Mouse (Mus musculus): ENCODE results near the gene Hyal2. TPM values are rescaled to one million over a fixed set of nuclear protein-coding genes. Genes with fewer than 3 reads are reported as not detected.
"Not testable (repeated sequence)": the region's sequence is repeated elsewhere in the genome, so short reads cannot be mapped to it uniquely, and the experiment has no call there.

Gene Hyal2
- polyA plus RNA-seq, 1 experiment from 2014 or later = 93.6 TPM

GRCm38 (mm10) chr9:107573774-107574173 is 6.0 kb downstream of the Hyal2 start:
- H3K4me2 ChIP-seq (replicated peaks); H3K27me3 ChIP-seq (replicated peaks); H3K27ac ChIP-seq; H3K9ac ChIP-seq; H3K9me3 ChIP-seq; ATAC-seq (ENCODE audit: low FRiP score, low read depth); H3K4me3 ChIP-seq: not testable (repeated sequence)
- H3K36me3 ChIP-seq = peaks cover 46% of the 10 kb centered on the region
- H3K4me1 ChIP-seq = peaks cover 47% of the 10 kb centered on the region
- 82% methylated on average over 6 of the region's 6 CpGs for WGBS

- Histone ChIP-seq H3K27me3 (replicated peaks) (no peaks in the 10 kb centered on the region), H3K9me3 (no peaks in the 10 kb centered on the region), H3K4me3 (no peak overlapping the region), H3K4me1 (peaks cover 44% of the 10 kb centered on the region), H3K27ac (no peak overlapping the region), H3K4me2 (replicated peaks) (no peak overlapping the region), H3K36me3 (peaks cover 40% of the 10 kb centered on the region), H3K9ac (no peak overlapping the region)
- ATAC-seq (ENCODE audit: low FRiP score, low read depth) = no peak
- 90% methylated on average over 14 of the region's 14 CpGs for WGBS
Observed at GRCm38 (mm10) chr9:107575579-107576356, 8.0 kb downstream of the Hyal2 start.

DNA sequence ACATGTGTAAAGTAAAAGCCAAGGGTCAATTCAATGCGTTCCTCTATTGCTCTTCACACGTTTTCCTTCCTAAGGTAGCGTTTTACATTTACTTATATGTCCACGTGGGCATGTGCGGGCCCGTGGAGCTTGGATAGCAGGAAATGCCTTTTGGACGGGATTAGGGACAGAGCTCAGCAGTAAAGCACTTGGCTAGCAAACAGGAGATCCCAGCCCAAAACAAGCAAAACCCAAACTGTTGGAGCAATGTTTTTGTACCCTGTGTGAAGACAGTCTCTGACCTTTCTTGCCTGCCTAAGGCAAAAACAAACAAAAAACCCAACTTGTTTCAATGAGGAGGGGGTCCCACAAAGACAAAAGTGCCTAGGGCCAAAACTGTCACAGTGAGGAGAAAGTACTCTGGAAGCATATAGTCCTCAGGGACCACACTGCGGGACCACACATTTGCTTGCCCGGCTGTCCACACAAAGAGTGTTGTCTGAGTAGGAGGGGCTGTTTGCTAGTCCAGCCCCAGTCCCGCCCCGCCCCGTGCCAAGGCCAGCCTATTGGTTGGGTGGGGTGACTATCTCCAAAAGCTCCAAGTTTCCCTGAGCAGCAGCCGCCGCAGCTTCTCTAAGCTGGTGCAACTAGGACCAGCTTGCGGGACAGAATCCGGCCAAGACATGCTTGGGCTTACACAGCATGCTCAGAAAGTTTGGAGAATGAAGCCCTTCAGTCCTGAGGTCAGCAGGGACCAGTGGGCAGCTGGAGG is 8.8 kb downstream of the Hyal2 start, which contains the start of gene Hyal1:
Gene Hyal1, plus strand, starts transcription at position 571 of the 751 bp plus-strand sequence.
- H3K4me1 ChIP-seq = peaks cover 42% of the 10 kb centered on the region
- no peak within 1 kb of the TSS for H3K27ac ChIP-seq
- H3K27me3 ChIP-seq (replicated peaks) = no peaks in the 10 kb centered on the region
- peak within 1 kb of the TSS; percentile 16 for H3K4me3 ChIP-seq
- H3K9me3 ChIP-seq = no peaks in the 10 kb centered on the region
- peak within 1 kb of the TSS; percentile 34; the same call in 1 of the 2 replicates for H3K9ac ChIP-seq
- WGBS = 29% methylated on average over 16 of the region's 16 CpGs
- H3K4me2 ChIP-seq (replicated peaks) = peak within 1 kb of the TSS; percentile 54
- peak; percentile 51; the same call in 1 of the 2 replicates for ATAC-seq (ENCODE audit: low FRiP score, low read depth)
- H3K36me3 ChIP-seq = peaks cover 32% of the 10 kb centered on the region

GRCm38 (mm10) chr9:107577871-107578270 is 10.1 kb downstream of the Hyal2 start:
- H3K4me1 ChIP-seq = peaks cover 43% of the 10 kb centered on the region

GRCm38 (mm10) chr9:107578587-107578986 is 10.8 kb downstream of the Hyal2 start, which contains the start of gene Naa80:
Gene Naa80, plus strand, starts transcription at chr9:107578887.
- Histone ChIP-seq H3K36me3 (peaks cover 21% of the 10 kb centered on the region), H3K9me3 (no peaks in the 10 kb centered on the region), H3K4me3 (no peak within 1 kb of the TSS), H3K4me1 (peaks cover 43% of the 10 kb centered on the region), H3K4me2 (replicated peaks) (peak within 1 kb of the TSS; percentile 95; the same call in 1 of the 2 replicates), H3K27ac (no peak within 1 kb of the TSS), H3K9ac (0 out of 2 replicates have a peak within 1 kb of the TSS, but pooled peaks have one; percentile 8), H3K27me3 (replicated peaks) (no peaks in the 10 kb centered on the region)
- WGBS = 81% methylated on average over 3 of the region's 3 CpGs
- no peak for ATAC-seq (ENCODE audit: low FRiP score, low read depth)

More at GRCm38 (mm10) chr9:107577871-107578270, 10.1 kb downstream of the Hyal2 start:
- H3K9me3 ChIP-seq = no peaks in the 10 kb centered on the region
- 0 out of 2 replicates have a peak overlapping the region, but pooled peaks have one; percentile 54 for H3K4me2 ChIP-seq (replicated peaks)
- H3K36me3 ChIP-seq = peaks cover 22% of the 10 kb centered on the region
- 0 out of 2 replicates have a peak overlapping the region, but pooled peaks have one; percentile 8 for H3K9ac ChIP-seq
- no peak for ATAC-seq (ENCODE audit: low FRiP score, low read depth)
- H3K27me3 ChIP-seq (replicated peaks) = no peaks in the 10 kb centered on the region
- H3K4me3 ChIP-seq = no peak overlapping the region
- H3K27ac ChIP-seq = no peak overlapping the region
- WGBS = 95% methylated on average over 10 of the region's 10 CpGs

GRCm38 (mm10) chr9:107579023-107579900 is 11.5 kb downstream of the Hyal2 start:
- H3K4me2 ChIP-seq (replicated peaks) = peak overlapping the region; percentile 95; the same call in 1 of the 2 replicates
- no peak overlapping the region for H3K9ac ChIP-seq
- H3K27ac ChIP-seq = no peak overlapping the region
- no peak overlapping the region for H3K4me3 ChIP-seq
- peaks cover 17% of the 10 kb centered on the region for H3K36me3 ChIP-seq
- 94% methylated on average over 14 of the region's 14 CpGs for WGBS
- H3K4me1 ChIP-seq = peaks cover 43% of the 10 kb centered on the region
- no peaks in the 10 kb centered on the region for H3K9me3 ChIP-seq
- H3K27me3 ChIP-seq (replicated peaks) = no peaks in the 10 kb centered on the region
- no peak for ATAC-seq (ENCODE audit: low FRiP score, low read depth)

- H3K27ac ChIP-seq = peak within 1 kb of the TSS; percentile 38; the same call in 1 of the 2 replicates
- H3K4me1 ChIP-seq = peaks cover 43% of the 10 kb centered on the region
- peak within 1 kb of the TSS; percentile 95 for H3K4me2 ChIP-seq (replicated peaks)
- H3K9me3 ChIP-seq = no peaks in the 10 kb centered on the region
- ATAC-seq (ENCODE audit: low FRiP score, low read depth) = peak; percentile 54
- no peaks in the 10 kb centered on the region for H3K27me3 ChIP-seq (replicated peaks)
- WGBS = 2% methylated on average over 32 of the region's 32 CpGs
- H3K9ac ChIP-seq = peak within 1 kb of the TSS; percentile 71
- H3K36me3 ChIP-seq = peaks cover 9% of the 10 kb centered on the region
- H3K4me3 ChIP-seq = peak within 1 kb of the TSS; percentile 55
Observed at GRCm38 (mm10) chr9:107580501-107581317, 13.0 kb downstream of the Hyal2 start, which contains the start of gene Hyal3. Gene Hyal3, plus strand, starts transcription at chr9:107580818.

DNA sequence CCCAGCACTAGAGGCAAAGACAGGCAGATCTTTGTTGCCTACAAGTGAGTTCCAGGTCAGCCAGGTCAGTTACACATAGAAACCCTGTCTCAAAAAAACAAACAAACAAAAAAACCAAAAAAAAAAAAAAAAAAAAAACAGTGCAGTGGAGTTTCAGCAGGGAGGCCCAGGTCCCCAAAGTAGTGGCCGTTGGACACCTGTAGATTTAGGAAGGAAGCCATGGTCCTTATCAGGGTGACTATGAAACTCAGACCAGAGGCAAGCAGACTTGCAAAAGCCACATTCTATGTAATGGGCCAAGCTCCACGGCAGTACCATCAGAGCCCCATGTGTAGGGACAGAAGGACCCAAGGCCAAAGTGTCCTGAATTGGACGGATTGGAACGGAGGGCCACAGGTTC is 13.8 kb downstream of the Hyal2 start:
- no peak overlapping the region for H3K4me3 ChIP-seq
- peaks cover 36% of the 10 kb centered on the region for H3K4me1 ChIP-seq
- peak overlapping the region; percentile 95 for H3K4me2 ChIP-seq (replicated peaks)
- H3K9me3 ChIP-seq = no peaks in the 10 kb centered on the region
- no peak overlapping the region for H3K27ac ChIP-seq
- no peaks in the 10 kb centered on the region for H3K27me3 ChIP-seq (replicated peaks)
- H3K36me3 ChIP-seq = peaks cover 9% of the 10 kb centered on the region
- no peak overlapping the region for H3K9ac ChIP-seq
- no peak for ATAC-seq (ENCODE audit: low FRiP score, low read depth)
- WGBS = 79% methylated on average over 4 of the region's 4 CpGs

DNA sequence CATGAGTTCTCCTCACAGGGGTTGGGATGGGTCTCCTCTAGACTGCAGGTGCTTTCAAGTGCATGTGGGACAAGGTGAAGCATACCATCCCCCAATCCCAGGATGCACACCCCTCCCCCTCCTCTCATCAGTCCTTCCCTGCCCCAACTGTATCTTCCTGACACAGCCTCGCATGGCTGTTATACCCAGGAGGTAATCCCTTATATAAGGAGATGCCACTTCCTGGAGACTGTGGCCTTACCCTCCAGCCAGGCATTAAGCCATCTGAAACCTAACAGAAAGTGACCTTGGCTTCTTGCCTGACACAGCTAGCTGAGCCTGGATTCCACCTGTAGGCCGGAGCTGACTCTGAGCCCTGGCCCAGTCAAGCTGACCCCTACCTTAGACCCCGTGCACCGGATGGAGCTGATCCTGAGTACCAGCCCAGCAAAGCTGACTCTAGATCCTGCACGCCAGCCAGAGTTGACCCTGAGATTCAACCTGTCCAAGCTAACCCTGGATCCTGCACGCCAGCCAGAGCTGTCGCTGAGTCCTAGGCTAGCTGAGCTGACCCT is 14.8 kb downstream of the Hyal2 start:
- WGBS = 91% methylated on average over 7 of the region's 7 CpGs
- Histone ChIP-seq H3K36me3 (peaks cover 9% of the 10 kb centered on the region), H3K27ac (no peak overlapping the region), H3K4me1 (peaks cover 26% of the 10 kb centered on the region), H3K9ac (no peak overlapping the region), H3K9me3 (no peaks in the 10 kb centered on the region), H3K4me3 (no peak overlapping the region), H3K27me3 (replicated peaks) (no peaks in the 10 kb centered on the region), H3K4me2 (replicated peaks) (no peak overlapping the region)
- ATAC-seq (ENCODE audit: low FRiP score, low read depth) = no peak

DNA sequence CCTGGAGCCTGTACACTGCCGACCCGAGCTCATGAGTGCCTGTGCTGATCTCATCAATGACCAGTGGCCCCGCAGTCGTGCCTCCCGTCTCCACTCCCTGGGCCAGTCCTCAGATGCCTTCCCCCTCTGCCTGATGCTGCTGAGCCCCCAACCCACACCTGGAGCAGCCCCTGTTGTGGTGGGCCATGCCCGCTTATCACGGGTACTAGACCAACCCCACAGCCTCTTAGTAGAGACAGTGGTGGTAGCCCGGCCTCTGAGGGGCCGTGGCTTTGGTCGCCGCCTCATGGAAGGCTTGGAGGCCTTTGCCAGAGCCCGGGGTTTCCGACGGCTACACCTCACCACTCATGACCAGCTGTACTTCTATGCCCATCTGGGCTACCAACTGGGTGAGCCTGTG is 15.4 kb downstream of the Hyal2 start:
- H3K4me2 ChIP-seq (replicated peaks) = no peak overlapping the region
- H3K4me1 ChIP-seq = peaks cover 29% of the 10 kb centered on the region
- no peaks in the 10 kb centered on the region for H3K27me3 ChIP-seq (replicated peaks)
- no peak overlapping the region for H3K4me3 ChIP-seq
- no peak overlapping the region for H3K27ac ChIP-seq
- no peak for ATAC-seq (ENCODE audit: low FRiP score, low read depth)
- H3K9ac ChIP-seq = no peak overlapping the region
- peaks cover 9% of the 10 kb centered on the region for H3K36me3 ChIP-seq
- no peaks in the 10 kb centered on the region for H3K9me3 ChIP-seq
- WGBS = 92% methylated on average over 14 of the region's 14 CpGs

All from neural tube, embryonic 12.5 days (tissue).